Mouse (Mus musculus): ENCODE measurements around the gene Bcr.

DNA sequence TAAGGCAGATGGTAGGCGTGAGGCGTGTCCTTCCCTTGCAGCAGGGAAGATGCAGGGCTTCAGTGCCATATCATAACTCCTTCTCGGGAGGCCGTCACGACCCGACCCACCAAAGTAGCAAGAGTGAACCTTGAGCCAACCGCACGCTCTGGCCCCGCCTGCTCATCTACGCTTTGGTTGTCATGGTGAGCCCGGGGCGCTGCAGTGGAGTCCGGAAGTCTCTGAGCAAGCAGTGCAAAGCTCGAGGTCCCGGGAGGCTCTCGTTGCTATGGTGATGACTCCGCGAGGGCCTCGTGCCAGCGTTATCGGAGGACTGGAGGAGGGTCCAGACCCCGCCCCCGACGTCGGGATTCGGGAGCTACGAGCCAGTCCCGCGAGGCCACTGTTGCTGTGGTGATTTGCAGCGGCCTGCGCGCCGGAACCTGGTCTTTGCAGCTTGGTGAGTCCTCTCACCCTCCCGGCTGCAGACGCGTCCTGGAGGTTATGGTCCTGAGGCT lies 23.5 kb upstream of the Bcr start, which contains the start of gene Rab36:
- TF ChIP-seq CTCF (IDR thresholded peaks at IDR 0.05; ENCODE audit: borderline replicate concordance, control insufficient read depth, extremely low read depth, insufficient read depth, low read length, poor library complexity) (no peak), POLR2A (IDR thresholded peaks at IDR 0.05; ENCODE audit: control insufficient read depth, extremely low read depth, insufficient read depth, low read length, poor library complexity) (0 out of 2 replicates have a peak, but pooled peaks have one; percentile 21)
